Mouse (Mus musculus) heart, adult 11 months (tissue): ENCODE measurements around the gene Afp.

Experiments used
- DNase-seq: peaks from one replicate; pipeline ENCODE4 v3.0.0; 2022

The Afp gene

GRCm38 (mm10) chr5:90490518-90490917, at the start of gene Afp:
Gene Afp (plus strand): TSS chr5:90490737.
- DNase-seq, result no peak

GRCm38 (mm10) chr5:90447577-90447976, 43.0 kb upstream of the Afp start:
- no peak for DNase-seq

DNA sequence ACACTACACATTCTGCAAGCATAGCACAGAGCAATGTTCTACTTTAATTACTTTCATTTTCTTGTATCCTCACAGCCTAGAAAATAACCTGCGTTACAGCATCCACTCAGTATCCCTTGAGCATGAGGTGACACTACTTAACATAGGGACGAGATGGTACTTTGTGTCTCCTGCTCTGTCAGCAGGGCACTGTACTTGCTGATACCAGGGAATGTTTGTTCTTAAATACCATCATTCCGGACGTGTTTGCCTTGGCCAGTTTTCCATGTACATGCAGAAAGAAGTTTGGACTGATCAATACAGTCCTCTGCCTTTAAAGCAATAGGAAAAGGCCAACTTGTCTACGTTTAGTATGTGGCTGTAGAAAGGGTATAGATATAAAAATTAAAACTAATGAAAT, 40.6 kb upstream of the Afp start:
- no peak for DNase-seq

DNA sequence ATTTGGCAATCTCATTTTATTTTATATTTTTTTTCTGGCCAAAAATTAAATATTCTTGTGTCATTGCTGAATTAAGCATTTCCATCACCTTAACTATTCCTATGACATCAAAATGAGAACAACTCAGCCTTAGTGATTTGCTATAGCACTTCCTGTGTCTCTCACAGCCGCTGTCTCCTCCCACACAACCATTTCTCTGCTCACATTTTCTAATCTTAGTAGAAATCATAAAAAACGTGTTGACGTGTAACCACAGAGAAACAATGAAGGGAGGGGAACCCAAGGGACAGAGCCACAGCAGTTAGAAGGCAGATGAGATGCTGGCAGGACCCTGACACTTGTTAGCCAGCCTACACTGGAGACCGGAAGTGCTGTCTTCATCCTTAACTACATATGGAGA, 37.8 kb upstream of the Afp start:
- no peak for DNase-seq

GRCm38 (mm10) chr5:90457241-90457640, 33.3 kb upstream of the Afp start:
- no peak for DNase-seq

- no peak for DNase-seq
Observed at GRCm38 (mm10) chr5:90458727-90459126, 31.8 kb upstream of the Afp start.

DNA sequence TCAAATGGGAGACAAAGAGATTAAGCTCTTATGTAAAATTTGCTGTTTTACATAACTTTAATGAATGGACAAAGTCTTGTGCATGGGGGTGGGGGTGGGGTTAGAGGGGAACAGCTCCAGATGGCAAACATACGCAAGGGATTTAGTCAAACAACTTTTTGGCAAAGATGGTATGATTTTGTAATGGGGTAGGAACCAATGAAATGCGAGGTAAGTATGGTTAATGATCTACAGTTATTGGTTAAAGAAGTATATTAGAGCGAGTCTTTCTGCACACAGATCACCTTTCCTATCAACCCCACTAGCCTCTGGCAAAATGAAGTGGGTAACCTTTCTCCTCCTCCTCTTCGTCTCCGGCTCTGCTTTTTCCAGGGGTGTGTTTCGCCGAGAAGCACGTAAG, 29.9 kb upstream of the Afp start, which contains the start of gene Alb:
Alb (plus strand) TSS at position 279 of the 400 bp plus-strand sequence.
- no peak for DNase-seq

DNA sequence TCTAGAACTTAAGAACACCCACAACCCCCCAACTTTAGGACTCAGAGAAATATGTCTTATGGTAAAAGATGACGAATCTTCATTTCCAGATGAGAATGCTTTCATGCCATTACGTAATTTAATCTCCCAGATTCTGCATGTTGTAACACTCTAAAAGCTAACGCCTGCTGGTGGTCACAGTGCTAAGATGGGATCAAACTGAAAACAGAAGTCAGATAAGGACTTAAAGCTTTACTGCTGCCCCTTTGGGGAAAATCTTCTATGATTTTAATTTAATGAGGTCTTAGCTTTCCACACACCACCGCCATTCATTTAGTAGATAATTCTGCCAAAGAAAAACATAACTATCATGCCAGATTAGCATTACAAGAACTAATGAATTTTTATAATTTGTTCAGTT, 23.7 kb upstream of the Afp start:
- no peak for DNase-seq

GRCm38 (mm10) chr5:90467245-90467644, 23.3 kb upstream of the Afp start:
- peak; percentile 83 for DNase-seq

DNA sequence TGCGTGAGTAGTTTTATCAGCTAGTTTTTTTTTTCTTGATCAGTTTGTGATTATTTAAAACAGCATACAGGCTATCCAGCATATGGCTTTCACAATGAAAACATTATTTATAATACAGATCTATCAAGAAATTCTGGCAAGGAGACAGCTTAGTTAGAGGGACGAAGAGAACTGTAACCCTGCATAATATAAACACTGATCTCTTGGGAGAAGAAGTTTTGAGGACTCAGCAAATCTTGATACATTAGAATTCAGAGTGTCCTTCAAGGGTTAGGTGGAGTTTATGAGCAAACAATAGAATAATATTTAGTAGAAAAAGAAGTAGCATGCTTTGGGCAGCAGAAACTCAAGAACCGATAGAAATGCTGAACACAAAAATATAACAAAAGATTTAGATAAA, 19.7 kb upstream of the Afp start:
- no peak for DNase-seq

GRCm38 (mm10) chr5:90473902-90474301, 16.6 kb upstream of the Afp start:
- no peak for DNase-seq

- no peak for DNase-seq
Observed at GRCm38 (mm10) chr5:90474369-90474768, 16.2 kb upstream of the Afp start.

DNA sequence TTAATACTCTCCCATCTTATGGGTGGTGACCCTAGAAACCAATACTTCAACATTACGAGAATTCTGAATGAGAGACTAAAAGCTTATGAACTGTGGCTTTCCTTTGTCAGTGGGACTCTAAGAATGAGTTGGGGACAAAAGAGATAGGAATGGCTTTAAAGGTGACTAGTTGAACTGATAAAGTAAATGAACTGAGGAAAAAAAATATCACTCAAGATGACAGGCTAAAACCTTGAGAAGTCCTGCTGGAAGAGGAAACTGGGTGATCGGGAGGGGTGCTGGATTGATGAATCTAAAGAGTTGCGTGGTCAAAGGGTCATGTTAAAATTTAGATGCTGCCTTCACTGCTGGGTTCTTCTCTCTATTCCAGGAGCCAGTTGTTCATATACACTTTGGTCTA, 13.8 kb upstream of the Afp start:
- DNase-seq, result no peak

DNA sequence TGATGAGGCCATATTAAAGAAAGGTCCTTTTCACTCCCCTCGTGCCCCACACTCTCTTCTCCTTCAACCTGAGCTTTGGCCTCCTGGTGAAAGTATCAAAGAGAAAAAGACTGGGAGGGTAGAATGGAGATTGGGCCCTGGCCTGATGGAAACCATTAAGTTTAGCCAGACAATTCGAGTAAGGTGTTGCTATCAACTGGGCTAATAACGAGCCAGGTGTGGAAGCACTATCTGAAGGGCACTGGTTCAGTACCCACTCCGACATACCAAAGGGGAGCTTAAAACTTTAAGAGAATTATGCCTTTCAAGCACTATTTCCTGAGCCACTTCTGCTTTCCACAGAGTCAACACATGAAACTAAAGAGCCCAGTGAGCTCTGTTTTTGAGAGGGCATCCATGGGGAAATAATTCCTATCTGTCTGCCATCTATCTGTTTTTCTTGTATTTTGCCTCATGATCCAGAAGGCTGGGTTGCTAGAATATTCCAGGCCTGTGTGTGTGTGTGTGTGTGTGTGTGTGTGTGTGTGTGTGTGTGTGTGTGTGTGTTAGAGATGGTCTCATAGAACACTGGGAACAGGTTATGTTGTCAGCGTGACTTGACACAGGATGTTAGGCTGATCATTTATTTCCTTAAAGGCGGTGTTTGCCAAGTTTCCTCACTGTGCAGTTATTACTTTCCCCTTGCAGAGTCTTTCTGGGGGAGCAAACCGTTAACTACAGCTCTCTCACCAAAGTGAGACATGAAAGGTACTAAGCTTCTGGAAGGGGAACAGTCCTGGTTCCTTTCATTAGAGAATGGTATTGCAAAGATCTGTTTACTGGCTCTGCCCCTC, 13.0 kb upstream of the Afp start:
- no peak for DNase-seq

DNA sequence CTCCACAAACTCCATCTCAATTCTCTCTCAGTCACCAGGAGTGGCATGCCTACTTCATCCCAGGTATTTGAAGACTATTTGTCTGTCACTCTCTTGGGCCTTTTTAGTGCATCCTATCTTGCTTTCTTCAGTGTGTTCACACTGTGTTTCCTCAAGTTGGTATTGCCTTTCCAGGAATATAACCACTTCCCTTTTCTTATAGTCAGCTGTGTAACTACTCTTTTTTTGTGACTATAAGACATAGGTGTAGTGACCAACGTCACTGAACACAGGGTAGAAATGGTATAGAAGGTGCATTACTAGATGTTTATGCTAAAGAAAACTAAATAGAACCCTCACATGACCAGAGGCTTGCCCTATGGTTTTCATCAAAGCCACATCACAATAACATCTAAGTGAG, 11.7 kb upstream of the Afp start:
- DNase-seq, result no peak

- DNase-seq, result no peak
Observed at GRCm38 (mm10) chr5:90485597-90485996, 4.9 kb upstream of the Afp start.

DNA sequence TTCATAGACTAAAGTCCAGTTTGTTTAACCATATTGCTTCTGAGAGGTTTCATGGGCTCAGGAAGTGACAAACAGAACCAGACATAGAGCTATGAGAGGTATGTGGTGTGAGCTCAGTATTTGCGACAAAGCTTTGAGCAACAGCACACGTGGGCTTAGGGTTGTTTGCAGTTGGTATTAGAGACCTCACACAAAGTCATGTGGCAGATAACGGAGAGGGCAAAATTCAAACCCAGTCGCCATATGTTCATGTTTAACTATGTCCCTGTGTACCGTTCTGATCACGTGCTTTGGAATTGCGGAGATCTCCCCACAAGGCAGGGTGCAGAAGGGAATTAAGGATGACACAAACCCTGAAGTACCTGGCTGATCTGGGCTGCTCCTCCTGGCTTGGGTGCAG, 2.2 kb upstream of the Afp start:
- DNase-seq, result no peak

DNA sequence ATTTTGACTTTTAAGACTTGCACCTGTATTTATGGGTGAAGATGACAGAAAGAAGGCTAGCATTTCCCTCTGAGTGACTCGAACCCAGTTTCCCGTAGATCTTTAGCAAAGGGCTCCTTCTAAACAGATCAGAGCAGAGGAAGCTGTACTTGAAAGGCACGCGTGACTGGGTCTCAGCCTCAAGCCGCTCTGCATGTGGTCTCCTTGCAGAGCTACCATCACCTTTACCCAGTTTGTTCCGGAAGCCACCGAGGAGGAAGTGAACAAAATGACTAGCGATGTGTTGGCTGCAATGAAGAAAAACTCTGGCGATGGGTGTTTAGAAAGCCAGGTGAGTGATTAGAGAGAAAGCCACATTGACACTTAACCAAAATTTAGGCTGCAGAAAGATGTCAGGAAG, 1.9 kb downstream of the Afp start:
- no peak for DNase-seq

DNA sequence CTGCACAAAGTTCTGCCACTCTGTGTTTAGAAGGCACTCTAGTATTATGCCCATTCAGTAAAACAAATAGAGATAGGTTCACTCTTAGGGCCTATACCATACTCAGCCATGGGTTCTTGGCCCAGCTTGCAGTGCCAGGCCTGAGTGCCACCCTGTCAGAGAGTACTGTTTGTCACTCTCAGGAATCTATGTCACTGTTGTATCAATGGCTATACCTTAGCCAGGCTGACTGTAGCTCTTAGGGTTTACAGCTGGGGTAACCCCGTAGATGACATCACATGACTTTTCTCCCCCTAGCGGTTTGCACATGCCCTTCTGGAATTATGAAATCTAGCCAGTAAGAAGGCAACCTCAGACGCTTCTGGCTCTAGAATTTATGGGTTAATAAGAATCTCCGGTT, 3.8 kb downstream of the Afp start:
- no peak for DNase-seq

DNA sequence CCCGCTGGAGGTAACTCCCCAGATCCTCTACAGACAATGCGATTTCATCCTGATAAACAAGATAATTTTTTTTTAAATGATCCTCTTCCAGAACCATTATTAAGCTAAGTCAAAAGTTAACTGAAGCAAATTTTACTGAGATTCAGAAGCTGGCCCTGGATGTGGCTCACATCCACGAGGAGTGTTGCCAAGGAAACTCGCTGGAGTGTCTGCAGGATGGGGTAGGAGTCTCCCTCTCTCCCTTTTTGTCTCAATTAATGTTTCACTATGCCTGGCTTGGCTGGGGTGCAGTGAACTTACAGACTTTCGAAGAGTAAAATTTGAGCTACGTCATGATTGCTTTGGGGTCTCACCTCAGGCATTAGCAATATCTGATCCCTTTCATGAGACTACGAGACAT, 9.0 kb downstream of the Afp start:
- no peak for DNase-seq

DNA sequence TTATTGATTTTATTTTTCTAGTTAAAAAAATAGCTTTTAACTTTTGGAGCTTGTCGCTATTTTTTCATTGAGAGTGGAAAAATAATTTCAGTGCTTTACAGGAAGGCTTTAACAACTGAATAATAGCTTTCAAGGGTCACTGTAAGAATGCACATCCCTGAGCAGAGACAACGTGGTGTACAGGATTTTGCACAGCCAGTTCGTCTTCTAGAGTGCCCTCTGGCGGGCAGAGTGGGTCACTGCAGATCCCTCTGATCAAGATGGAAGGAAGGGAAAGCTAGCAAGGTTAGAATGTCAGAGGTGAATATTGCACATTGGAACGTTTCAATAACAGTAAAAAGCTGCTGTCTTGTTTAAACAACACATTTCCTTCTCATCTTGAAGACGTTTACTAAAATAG, 10.2 kb downstream of the Afp start:
- no peak for DNase-seq

DNA sequence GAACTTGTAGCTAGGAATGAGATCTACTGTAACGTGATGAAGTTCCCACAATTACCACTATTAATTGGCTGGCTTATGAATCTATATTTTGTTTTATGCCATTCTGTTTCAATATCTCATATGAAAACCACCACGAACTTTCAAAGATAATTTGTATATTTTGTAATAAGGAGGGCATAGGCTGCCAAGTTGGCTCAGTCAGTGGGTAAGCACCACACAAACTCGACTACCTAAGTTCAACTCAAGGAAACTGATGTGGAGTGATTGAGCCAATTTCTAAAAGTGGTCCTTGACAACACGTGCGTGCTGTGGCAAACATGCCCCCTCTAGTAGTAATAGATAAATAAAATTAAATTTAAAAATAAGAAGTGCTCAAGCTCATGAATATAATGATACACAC, 11.2 kb downstream of the Afp start:
- DNase-seq, result no peak

- no peak for DNase-seq
Observed at GRCm38 (mm10) chr5:90504742-90505141, 14.2 kb downstream of the Afp start.

DNA sequence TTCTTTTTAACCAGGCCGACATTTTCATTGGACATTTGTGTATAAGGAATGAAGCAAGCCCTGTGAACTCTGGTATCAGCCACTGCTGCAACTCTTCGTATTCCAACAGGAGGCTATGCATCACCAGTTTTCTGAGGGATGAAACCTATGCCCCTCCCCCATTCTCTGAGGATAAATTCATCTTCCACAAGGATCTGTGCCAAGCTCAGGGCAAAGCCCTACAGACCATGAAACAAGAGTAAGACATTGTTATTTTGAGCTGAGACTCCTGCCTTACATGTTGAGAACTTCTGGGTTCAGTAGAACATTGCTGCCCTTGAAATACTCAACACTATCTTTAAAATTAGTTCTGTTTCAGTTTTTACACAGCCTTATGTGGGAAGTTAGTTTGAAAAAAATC, 16.0 kb downstream of the Afp start:
- DNase-seq, result no peak

GRCm38 (mm10) chr5:90507411-90507949, 16.9 kb downstream of the Afp start:
- no peak for DNase-seq
